Mouse (Mus musculus) liver, embryonic 11.5 days (tissue): ENCODE measurements around the gene Zmym1. TPM values are rescaled to one million over a fixed set of nuclear protein-coding genes. Genes with fewer than 3 reads are reported as not detected.

ENCODE experiments used
- ATAC-seq: fragments of 200-750 bp; cut with Nextera tagmentation; replicated peaks from 2 replicates; pipeline ENCODE4 v1.8.0; 2017; ENCODE audit warnings: moderate number of reproducible peaks, mild to moderate bottlenecking, moderate TSS enrichment, moderate library complexity; ENCODE audit not compliant: low FRiP score
- DNase-seq: peaks from one replicate; pipeline ENCODE4 v3.0.0-alpha.2; 2017; ENCODE audit warnings: low spot score
- H3K27ac ChIP-seq: fragments of 300-500 bp; sonication (generic); 2 replicates; pipeline ENCODE4 v1.5.1; 2014; ENCODE audit warnings: mild to moderate bottlenecking, low read depth, low read length, control low read depth
- H3K27me3 ChIP-seq: fragments of 300-500 bp; sonication (generic); replicated peaks from 2 replicates; pipeline ENCODE4 v1.6.1; 2014; ENCODE audit warnings: low read length, mixed read lengths; ENCODE audit not compliant: control insufficient read depth, insufficient read depth
- H3K36me3 ChIP-seq: fragments of 300-500 bp; sonication (generic); 2 replicates; pipeline ENCODE4 v1.6.1; 2014; ENCODE audit warnings: mild to moderate bottlenecking, low read length, moderate library complexity, mixed read lengths; ENCODE audit not compliant: control insufficient read depth, insufficient read depth
- H3K4me1 ChIP-seq: fragments of 300-500 bp; sonication (generic); replicated peaks from 2 replicates; pipeline ENCODE4 v1.6.1; 2014; ENCODE audit warnings: low read length, mixed read lengths; ENCODE audit not compliant: control insufficient read depth, insufficient read depth
- H3K4me2 ChIP-seq: fragments of 300-500 bp; sonication (generic); 2 replicates; pipeline ENCODE4 v1.6.1; 2014; ENCODE audit warnings: mild to moderate bottlenecking, control low read depth, moderate library complexity
- H3K4me3 ChIP-seq: fragments of 300-500 bp; sonication (generic); 2 replicates; pipeline ENCODE4 v1.5.1; 2014; ENCODE audit warnings: low read depth, low read length, control low read depth
- H3K9ac ChIP-seq: fragments of 300-500 bp; sonication (generic); 2 replicates; pipeline ENCODE4 v1.6.1; 2014; ENCODE audit warnings: low read depth, low read length, control low read depth
- H3K9me3 ChIP-seq: fragments of 300-500 bp; sonication (generic); 2 replicates; pipeline ENCODE4 v1.6.1; 2016; ENCODE audit warnings: low read length, inconsistent platforms, mixed read lengths; ENCODE audit not compliant: control insufficient read depth
- WGBS: fragments of 180-500 bp; shearing (Covaris S2); extraction: QIAGEN DNeasy Blood & Tissue Kit; methylation state at CpG from one replicate; pipeline ENCODE4 v1.1.7; 2014; 5-methylcytosine and 5-hydroxymethylcytosine counted together
- polyA plus RNA-seq: library from polyadenylated mRNA; unstranded; fragments of >200 nt; fragmentation: Nextera tagmentation; extraction: Ambion mirVana; gene quantifications from 2 replicates; pipeline ENCODE4 v1.2.1, GENCODE M21; 2014

Zmym1 gene
- polyA plus RNA-seq, 1 experiment from 2014 or later: 22.5 TPM

DNA sequence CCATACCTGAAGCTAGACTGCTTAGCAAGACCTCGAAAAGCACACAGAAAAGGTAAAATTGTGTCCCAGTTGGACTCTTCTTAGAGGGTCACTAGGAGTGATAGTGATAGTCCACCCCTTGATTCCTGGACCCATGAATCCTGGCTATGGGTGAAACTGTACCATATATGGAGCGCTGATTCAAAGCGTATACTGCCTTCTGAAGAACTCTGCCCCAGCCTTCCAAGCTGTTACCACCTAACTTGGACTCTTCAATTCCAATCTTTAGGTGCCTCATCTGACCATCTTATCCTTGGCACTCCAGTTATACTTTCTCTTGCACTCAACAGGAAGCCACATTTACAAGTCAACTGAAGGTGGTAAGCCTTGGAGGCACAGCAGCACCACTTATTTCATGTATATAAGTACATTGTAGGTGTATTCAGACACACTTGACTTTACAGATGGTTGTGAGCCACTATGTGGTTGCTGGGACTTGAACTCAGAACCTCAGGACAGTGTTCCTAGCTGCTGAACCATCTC is 22.1 kb downstream of the Zmym1 start:
- H3K27me3 ChIP-seq: no peaks in the 10 kb centered on the region
- H3K4me1 ChIP-seq: no peaks in the 10 kb centered on the region
- H3K9me3 ChIP-seq: no peaks in the 10 kb centered on the region
- DNase-seq: no peak
- peaks cover 31% of the 10 kb centered on the region for H3K36me3 ChIP-seq
- H3K9ac ChIP-seq: no peak overlapping the region
- peak; percentile 11; the same call in 1 of the 2 replicates for ATAC-seq
- no peak overlapping the region for H3K4me3 ChIP-seq
- 91% methylated on average over 3 of the region's 3 CpGs for WGBS
- H3K4me2 ChIP-seq: no peak overlapping the region
- H3K27ac ChIP-seq: no peak overlapping the region

DNA sequence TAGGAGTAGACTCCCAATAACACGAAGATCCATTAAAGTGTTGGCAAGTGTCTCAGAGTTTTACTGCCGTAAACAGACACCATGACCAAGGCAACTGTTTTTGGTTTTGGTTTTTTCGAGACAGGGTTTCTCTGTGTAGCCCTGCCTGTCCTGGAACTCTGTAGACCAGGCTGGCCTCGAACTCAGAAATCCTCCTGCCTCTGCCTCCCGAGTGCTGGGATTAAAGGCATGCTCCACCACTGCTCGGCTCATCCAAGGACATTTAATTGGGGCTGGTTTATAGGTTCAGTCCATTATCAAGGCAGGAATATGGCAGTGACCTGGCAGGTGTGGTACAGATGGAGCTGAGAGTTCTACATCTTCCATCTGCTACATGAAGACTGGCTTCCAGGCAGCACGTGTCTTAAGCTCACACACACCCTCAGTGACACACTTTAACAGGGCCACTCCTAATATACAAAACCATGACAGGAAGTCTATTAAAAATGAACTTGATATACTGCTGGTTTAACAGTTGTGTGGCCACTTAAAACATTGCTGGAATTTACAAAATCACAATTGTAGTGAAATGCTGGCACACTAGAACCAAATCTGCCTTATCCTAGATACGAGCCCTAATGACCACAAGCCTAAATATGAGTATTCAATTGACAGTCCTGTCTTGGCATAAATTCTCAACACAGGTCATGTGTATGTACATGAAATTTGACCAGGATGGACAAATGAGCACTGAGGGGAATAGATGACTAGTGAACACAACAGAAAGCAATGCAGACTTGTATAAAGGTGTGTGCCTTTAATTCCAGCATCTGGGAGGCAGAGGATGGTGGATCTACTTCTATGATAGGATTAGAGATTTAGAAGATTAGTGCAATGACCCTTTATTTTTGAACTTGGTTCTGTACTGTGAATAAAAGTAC is 22.8 kb downstream of the Zmym1 start:
- Histone ChIP-seq H3K4me2 (no peak overlapping the region), H3K9me3 (no peaks in the 10 kb centered on the region), H3K9ac (no peak overlapping the region), H3K4me1 (no peaks in the 10 kb centered on the region), H3K36me3 (peaks cover 38% of the 10 kb centered on the region), H3K27ac (no peak overlapping the region), H3K27me3 (no peaks in the 10 kb centered on the region), H3K4me3 (no peak overlapping the region)
- no peak for DNase-seq
- peak; percentile 27 for ATAC-seq
- 80% methylated on average over 8 of the region's 8 CpGs for WGBS

GRCm38 (mm10) chr4:127037158-127037557 is 23.8 kb downstream of the Zmym1 start:
- Histone ChIP-seq H3K4me1 (no peaks in the 10 kb centered on the region), H3K4me3 (no peak overlapping the region), H3K9me3 (no peaks in the 10 kb centered on the region), H3K4me2 (no peak overlapping the region), H3K36me3 (peaks cover 45% of the 10 kb centered on the region), H3K27me3 (no peaks in the 10 kb centered on the region), H3K27ac (no peak overlapping the region), H3K9ac (no peak overlapping the region)
- DNase-seq (no peak), ATAC-seq (no peak)
- 85% methylated on average over 3 of the region's 3 CpGs for WGBS

- 69% methylated on average over 4 of the region's 4 CpGs for WGBS
- Histone ChIP-seq H3K9ac (no peak overlapping the region), H3K4me3 (no peak overlapping the region), H3K9me3 (no peaks in the 10 kb centered on the region), H3K36me3 (peaks cover 66% of the 10 kb centered on the region), H3K27me3 (no peaks in the 10 kb centered on the region), H3K4me2 (no peak overlapping the region), H3K27ac (no peak overlapping the region), H3K4me1 (peaks cover 18% of the 10 kb centered on the region; the same call in 1 of the 2 replicates)
- DNase-seq (no peak), ATAC-seq (0 out of 2 replicates have a peak, but pooled peaks have one; percentile 21)
These were observed 33.4 kb downstream of the Zmym1 start for GRCm38 (mm10) chr4:127027228-127028190.

DNA sequence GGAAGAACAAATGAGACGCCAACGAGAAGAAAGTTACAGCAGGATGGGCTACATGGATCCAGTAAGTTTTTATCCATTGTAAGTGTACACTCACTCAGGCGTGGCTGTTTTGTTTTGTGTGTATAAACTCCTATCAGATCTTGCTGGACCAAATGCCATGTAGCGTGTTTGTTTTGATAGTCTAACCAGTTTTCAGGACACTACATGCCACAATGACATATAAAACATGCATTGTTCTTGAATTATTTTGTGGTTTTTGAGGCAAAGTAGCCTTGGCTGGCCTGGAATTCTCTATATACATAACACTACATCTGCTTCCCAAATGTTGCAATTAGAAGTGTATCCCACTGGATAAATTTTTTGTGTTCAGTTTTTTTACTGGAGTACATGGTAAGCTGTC is 34.1 kb downstream of the Zmym1 start:
- DNase-seq (no peak), ATAC-seq (no peak)
- Histone ChIP-seq H3K27ac (no peak overlapping the region), H3K9ac (no peak overlapping the region), H3K27me3 (no peaks in the 10 kb centered on the region), H3K9me3 (no peaks in the 10 kb centered on the region), H3K4me2 (no peak overlapping the region), H3K36me3 (peaks cover 61% of the 10 kb centered on the region), H3K4me1 (peaks cover 18% of the 10 kb centered on the region; the same call in 1 of the 2 replicates), H3K4me3 (no peak overlapping the region)
- WGBS: 89% methylated on average over 4 of the region's 4 CpGs

DNA sequence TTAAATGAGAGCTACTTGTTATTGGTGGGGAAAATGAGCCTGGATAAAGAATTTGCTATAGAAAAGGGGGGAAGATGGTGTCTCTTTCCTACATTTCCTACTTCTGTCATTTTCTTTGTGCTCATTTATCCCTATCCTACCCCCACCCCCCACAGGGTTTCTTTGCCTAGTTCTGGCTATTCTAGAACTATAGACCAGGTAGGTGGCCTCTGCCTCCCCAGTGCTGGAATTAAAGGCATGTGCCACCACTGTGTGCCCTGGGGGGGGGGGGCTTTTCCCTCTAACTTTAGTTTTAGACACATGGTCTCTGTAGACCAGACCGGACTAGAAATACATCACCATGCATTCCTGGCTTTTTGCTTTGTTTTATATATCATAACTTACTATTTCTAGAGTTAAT is 36.7 kb downstream of the Zmym1 start:
- no peak for DNase-seq
- H3K4me2 ChIP-seq: peak overlapping the region; percentile 97

DNA sequence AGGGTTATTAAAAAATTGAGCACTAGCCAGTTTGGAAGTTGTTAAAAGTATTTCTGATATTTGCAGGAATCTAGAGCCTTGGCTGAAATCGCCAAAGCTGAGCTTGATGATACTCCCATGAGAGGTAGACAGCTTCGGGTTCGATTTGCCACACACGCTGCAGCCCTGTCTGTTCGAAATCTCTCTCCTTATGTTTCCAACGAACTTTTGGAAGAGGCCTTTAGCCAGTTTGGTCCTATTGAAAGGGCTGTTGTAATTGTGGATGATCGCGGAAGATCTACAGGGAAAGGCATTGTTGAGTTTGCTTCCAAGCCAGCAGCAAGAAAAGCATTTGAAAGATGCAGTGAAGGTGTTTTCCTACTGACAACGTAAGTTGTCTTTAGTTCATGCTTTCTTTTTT is 37.8 kb downstream of the Zmym1 start:
- H3K4me1 ChIP-seq: peaks cover 21% of the 10 kb centered on the region; the same call in 1 of the 2 replicates
- ATAC-seq (no peak), DNase-seq (no peak)
- no peaks in the 10 kb centered on the region for H3K27me3 ChIP-seq
- no peaks in the 10 kb centered on the region for H3K9me3 ChIP-seq
- no peak overlapping the region for H3K27ac ChIP-seq
- H3K4me2 ChIP-seq: peak overlapping the region; percentile 97
- H3K4me3 ChIP-seq: peak overlapping the region; percentile 100
- H3K36me3 ChIP-seq: peaks cover 39% of the 10 kb centered on the region
- peak overlapping the region; percentile 100 for H3K9ac ChIP-seq
- 5% methylated on average over 9 of the region's 9 CpGs for WGBS

More for the DNA sequence above, 36.7 kb downstream of the Zmym1 start:
- H3K27me3 ChIP-seq: no peaks in the 10 kb centered on the region
- peak overlapping the region; percentile 100 for H3K4me3 ChIP-seq
- WGBS: 73% methylated on average over 1 of the region's 1 CpGs
- ATAC-seq: no peak
- H3K36me3 ChIP-seq: peaks cover 44% of the 10 kb centered on the region
- H3K4me1 ChIP-seq: peaks cover 21% of the 10 kb centered on the region; the same call in 1 of the 2 replicates
- H3K9me3 ChIP-seq: no peaks in the 10 kb centered on the region
- peak overlapping the region; percentile 34; the same call in 1 of the 2 replicates for H3K9ac ChIP-seq
- H3K27ac ChIP-seq: no peak overlapping the region

- Histone ChIP-seq H3K27me3 (no peaks in the 10 kb centered on the region), H3K4me2 (peak overlapping the region; percentile 97), H3K9me3 (no peaks in the 10 kb centered on the region), H3K36me3 (peaks cover 29% of the 10 kb centered on the region), H3K4me3 (peak overlapping the region; percentile 100), H3K4me1 (peaks cover 21% of the 10 kb centered on the region; the same call in 1 of the 2 replicates), H3K27ac (peak overlapping the region; percentile 97), H3K9ac (peak overlapping the region; percentile 100)
- DNase-seq: peak; percentile 88
- under 1% methylated on average over 53 of the region's 53 CpGs for WGBS
- ATAC-seq: peak; percentile 67
These were observed 38.8 kb downstream of the Zmym1 start for GRCm38 (mm10) chr4:127021989-127022626.
